Mouse (Mus musculus) CH12.LX (cell line): ENCODE measurements at regions not wholly inside any gene's neighbourhood (a gene's known extent, or its start where the extent isn't known, plus 50 kb on each side); places are given as distances from the start of the nearest gene placed in this dataset.

ENCODE experiments used
- DNase-seq: peaks from one replicate; pipeline ENCODE4 v3.0.0-alpha.2; 2013; ENCODE audit errors: extremely low read depth
- H3K27ac ChIP-seq: 2 replicates; pipeline ENCODE4 v1.5.1; 2012; ENCODE audit warnings: low read depth, mild to moderate bottlenecking, control low read depth, moderate library complexity; ENCODE audit not compliant: insufficient read depth
- H3K27me3 ChIP-seq: replicated peaks from 2 replicates; pipeline ENCODE3; 2012; ENCODE audit warnings: inconsistent platforms
- H3K36me3 ChIP-seq, 2 experiments: replicated peaks in 1 of 2; 2 replicates each; pipeline versions ENCODE3 to v1.6.1; 2012; ENCODE audit warnings: inconsistent platforms in 1 of 2, low read length in 1 of 2, mild to moderate bottlenecking in 1 of 2, mixed read lengths in 1 of 2, moderate library complexity in 1 of 2; ENCODE audit not compliant: control insufficient read depth in 1 of 2, insufficient read depth in 1 of 2
- H3K4me1 ChIP-seq, 2 experiments: 2 replicates each; pipeline ENCODE4 v1.6.1; 2012; ENCODE audit warnings: inconsistent platforms in 1 of 2, moderate library complexity in 1 of 2; ENCODE audit not compliant: insufficient read depth in 2 of 2, control insufficient read depth in 1 of 2
- H3K4me2 ChIP-seq: 2 replicates; pipeline ENCODE4 v1.6.1; 2012; ENCODE audit warnings: low read depth, mild to moderate bottlenecking, control low read depth; ENCODE audit not compliant: poor library complexity, insufficient read depth, severe bottlenecking
- H3K4me3 ChIP-seq, 3 experiments: fragments of 150-350 bp in 1 of 3; sonication (generic) in 1 of 3; replicated peaks in 1 of 3; 2 replicates each; pipeline versions ENCODE3 to v1.5.1; 2011 to 2012; ENCODE audit warnings: low read depth in 2 of 3, low read length in 2 of 3, mild to moderate bottlenecking in 2 of 3, moderate library complexity in 2 of 3, control low read depth in 1 of 3, improper control_type of control experiment in 1 of 3, inconsistent platforms in 1 of 3, mixed read lengths in 1 of 3; ENCODE audit not compliant: poor library complexity in 1 of 3
- H3K79me2 ChIP-seq: replicated peaks from 2 replicates; pipeline ENCODE4 v1.6.1; 2012; ENCODE audit warnings: mild to moderate bottlenecking, moderate library complexity; ENCODE audit not compliant: control insufficient read depth, poor library complexity, insufficient read depth, severe bottlenecking; ENCODE audit errors: extremely low read depth
- H3K9ac ChIP-seq: 2 replicates; pipeline ENCODE4 v1.6.1; 2012; ENCODE audit warnings: low read depth, mild to moderate bottlenecking, control low read depth, moderate library complexity; ENCODE audit not compliant: insufficient read depth
- H3K9me3 ChIP-seq: replicated peaks from 2 replicates; pipeline ENCODE3; 2012; ENCODE audit warnings: low read length, inconsistent platforms, mixed read lengths
- BHLHE40 ChIP-seq: IDR thresholded peaks from 2 replicates; pipeline ENCODE4 v1.6.1; 2011; ENCODE audit warnings: mild to moderate bottlenecking, low read depth, low read length, improper control_type of control experiment
- E2F4 ChIP-seq: IDR thresholded peaks from 2 replicates; pipeline ENCODE4 v1.6.1; 2011; ENCODE audit warnings: low read depth, low read length, improper control_type of control experiment; ENCODE audit not compliant: insufficient replicate concordance
- ELF1 ChIP-seq: IDR thresholded peaks from 2 replicates; pipeline ENCODE4 v1.6.1; 2014; ENCODE audit warnings: low read depth, mild to moderate bottlenecking, inconsistent platforms, low read length, improper control_type of control experiment
- EP300 ChIP-seq: IDR thresholded peaks from 2 replicates; pipeline ENCODE4 v1.6.1; 2011; ENCODE audit warnings: low read length, improper control_type of control experiment
- ETS1 ChIP-seq: conservative IDR thresholded peaks from 2 replicates; pipeline ENCODE4 v1.6.1; 2012; ENCODE audit warnings: low read depth, mild to moderate bottlenecking, inconsistent platforms, low read length, improper control_type of control experiment, moderate library complexity
- IRF4 ChIP-seq: IDR thresholded peaks from 2 replicates; pipeline ENCODE4 v1.6.1; 2014; ENCODE audit warnings: low read depth, mild to moderate bottlenecking, inconsistent platforms, low read length, improper control_type of control experiment
- JUND ChIP-seq: conservative IDR thresholded peaks from 2 replicates; pipeline ENCODE4 v1.6.1; 2011; ENCODE audit warnings: low read depth, low read length, improper control_type of control experiment
- KAT2A ChIP-seq: IDR thresholded peaks from 2 replicates; pipeline ENCODE4 v1.6.1; 2012; ENCODE audit warnings: low read length, improper control_type of control experiment, inconsistent platforms; ENCODE audit not compliant: insufficient replicate concordance
- MYC ChIP-seq: IDR thresholded peaks from 2 replicates; pipeline ENCODE4 v1.6.1; 2011; ENCODE audit warnings: low read depth, mild to moderate bottlenecking, improper control_type of control experiment, low read length
- PAX5 ChIP-seq: IDR thresholded peaks from 2 replicates; pipeline ENCODE4 v1.6.1; 2012; ENCODE audit warnings: low read length, inconsistent platforms, mixed read lengths
- POLR2A ChIP-seq: IDR thresholded peaks from 2 replicates; pipeline ENCODE4 v1.6.1; 2011; ENCODE audit warnings: low read depth, mild to moderate bottlenecking, improper control_type of control experiment, low read length
- RCOR1 ChIP-seq: conservative IDR thresholded peaks from 2 replicates; pipeline ENCODE4 v1.6.1; 2012; ENCODE audit warnings: low read depth, mild to moderate bottlenecking, inconsistent platforms, low read length, improper control_type of control experiment
- SIN3A ChIP-seq: IDR thresholded peaks from 2 replicates; pipeline ENCODE4 v1.6.1; 2012; ENCODE audit warnings: low read length, improper control_type of control experiment, inconsistent platforms
- SMC3 ChIP-seq: IDR thresholded peaks from 2 replicates; pipeline ENCODE4 v1.6.1; 2011; ENCODE audit warnings: low read depth, low read length, improper control_type of control experiment
- TBP ChIP-seq: conservative IDR thresholded peaks from 2 replicates; pipeline ENCODE4 v1.6.1; 2011; ENCODE audit warnings: low read depth, low read length, improper control_type of control experiment
- UBTF ChIP-seq: IDR thresholded peaks from 2 replicates; pipeline ENCODE4 v1.6.1; 2012; ENCODE audit warnings: low read depth, mild to moderate bottlenecking, inconsistent platforms, low read length, improper control_type of control experiment, moderate library complexity
- USF1 ChIP-seq: IDR thresholded peaks from 2 replicates; pipeline ENCODE4 v1.6.1; 2014; ENCODE audit warnings: low read depth, mild to moderate bottlenecking, inconsistent platforms, low read length, improper control_type of control experiment
- USF2 ChIP-seq: conservative IDR thresholded peaks from 2 replicates; pipeline ENCODE4 v1.6.1; 2011; ENCODE audit warnings: low read depth, low read length, improper control_type of control experiment
- ZMIZ1 ChIP-seq: IDR thresholded peaks from 2 replicates; pipeline ENCODE4 v1.6.1; 2012; ENCODE audit warnings: low read depth, mild to moderate bottlenecking, inconsistent platforms, low read length, improper control_type of control experiment
- dilution Hi-C: fragments of 300-500 bp; cut with MboI; formaldehyde crosslinking; loops from 2 replicates; pipeline ENCODE4 v1.14.3; 2020; ENCODE audit warnings: low sequenced_read_pairs; ENCODE audit not compliant: extremely low pct_unique_long_range_greater_than_20kb, extremely low pct_ligation_motif_present
- in situ Hi-C: fragments of 300-500 bp; cut with MboI; formaldehyde crosslinking; loops from 3 replicates; pipeline ENCODE4 v1.14.3; 2019; ENCODE audit warnings: low sequenced_read_pairs, low pct_ligation_motif_present, low pct_unique_long_range_greater_than_20kb, mixed read lengths

DNA sequence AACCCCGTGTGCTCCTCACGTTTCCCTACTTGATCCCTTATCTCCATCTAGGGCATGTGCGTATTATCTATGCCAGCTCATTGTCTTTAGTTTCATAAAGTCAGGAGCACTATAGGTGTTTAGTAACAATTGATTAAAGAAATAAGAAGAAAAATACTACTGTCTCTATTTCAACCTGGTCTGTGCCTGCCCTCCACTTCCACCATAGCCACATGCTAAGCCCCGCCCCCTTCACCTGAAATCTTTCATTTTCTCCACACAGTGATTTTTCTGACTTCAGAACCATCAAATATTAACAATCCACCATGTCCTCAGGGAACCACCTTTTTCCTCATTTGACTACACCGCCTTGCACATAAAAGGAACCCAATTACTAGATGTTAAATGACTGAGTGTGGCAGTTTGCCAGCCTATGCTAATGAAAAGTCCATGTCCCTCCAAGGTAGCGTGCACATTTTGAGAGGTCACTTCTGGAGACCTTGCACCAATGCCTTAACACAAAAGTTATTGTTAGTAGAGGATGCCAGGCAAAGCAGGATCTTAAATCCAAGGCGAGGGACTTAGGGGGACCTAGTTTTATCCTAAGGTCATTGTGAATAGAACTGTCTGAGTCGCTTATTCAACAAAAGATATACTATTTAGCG, 420.1 kb downstream of the Rapgef2 start:
- H3K4me2 ChIP-seq = no peak overlapping the region
- no peaks in the 10 kb centered on the region for H3K36me3 ChIP-seq
- dilution Hi-C loops = no loop called here
- no peak overlapping the region for H3K27ac ChIP-seq
- H3K4me1 ChIP-seq = peaks cover 0 to 14% of the 10 kb centered on the region in 2 experiments; a peak in 1 of 4 replicates
- no peak for TF ChIP-seq BHLHE40
- no peak for TF ChIP-seq ETS1
- TF ChIP-seq SMC3 = no peak
- no peak for TF ChIP-seq IRF4
- no peak for TF ChIP-seq USF1
- TF ChIP-seq KAT2A = no peak
- in situ Hi-C loops = no loop called here
- H3K27me3 ChIP-seq = no peaks in the 10 kb centered on the region
- no peaks in the 10 kb centered on the region for H3K79me2 ChIP-seq
- no peak for DNase-seq
- H3K9ac ChIP-seq = no peak overlapping the region
- no peaks in the 10 kb centered on the region for H3K9me3 ChIP-seq
- H3K4me3 ChIP-seq = no peak overlapping the region

GRCm38 (mm10) chr3:78863005-78863404, 423.3 kb downstream of the Rapgef2 start:
- in situ Hi-C loops = no loop called here
- dilution Hi-C loops = no loop called here
- DNase-seq = peak; percentile 51

GRCm38 (mm10) chr3:78846617-78847318, 439.5 kb downstream of the Rapgef2 start:
- H3K9ac ChIP-seq = no peak overlapping the region
- in situ Hi-C loops (no loop called here), dilution Hi-C loops (no loop called here)
- no peak overlapping the region for H3K27ac ChIP-seq
- H3K36me3 ChIP-seq = no peaks in the 10 kb centered on the region
- no peak for DNase-seq
- no peak for TF ChIP-seq POLR2A
- no peak for TF ChIP-seq JUND
- no peak for TF ChIP-seq ZMIZ1
- TF ChIP-seq TBP = no peak
- TF ChIP-seq EP300 = no peak
- no peak for TF ChIP-seq USF2
- TF ChIP-seq SMC3 = no peak
- no peak for TF ChIP-seq ELF1
- no peak for TF ChIP-seq MYC
- no peak for TF ChIP-seq RCOR1
- TF ChIP-seq SIN3A = no peak
- TF ChIP-seq BHLHE40 = no peak
- TF ChIP-seq E2F4 = no peak
- no peak for TF ChIP-seq USF1
- no peak for TF ChIP-seq PAX5
- no peaks in the 10 kb centered on the region for H3K9me3 ChIP-seq
- H3K4me2 ChIP-seq = no peak overlapping the region
- H3K4me3 ChIP-seq = no peak overlapping the region
- no peaks in the 10 kb centered on the region for H3K79me2 ChIP-seq
- H3K4me1 ChIP-seq = peaks cover 0 to 4% of the 10 kb centered on the region in 2 experiments; a peak in 1 of 4 replicates
- H3K27me3 ChIP-seq = no peaks in the 10 kb centered on the region

More at GRCm38 (mm10) chr3:78863005-78863404, 423.3 kb downstream of the Rapgef2 start:
- Histone ChIP-seq H3K79me2 (no peaks in the 10 kb centered on the region), H3K4me3 (no peak overlapping the region), H3K4me1 (peaks cover 0 to 14% of the 10 kb centered on the region in 2 experiments; a peak in 1 of 4 replicates), H3K9ac (no peak overlapping the region), H3K27me3 (no peaks in the 10 kb centered on the region), H3K36me3 (no peaks in the 10 kb centered on the region), H3K27ac (no peak overlapping the region), H3K4me2 (no peak overlapping the region), H3K9me3 (no peaks in the 10 kb centered on the region)
- TF ChIP-seq UBTF (no peak), ETS1 (peak; percentile 55)
